Mouse (Mus musculus) embryonic fibroblast, embryonic 13.5 days (primary cell): Measurements from ENCODE around the gene Lrrc73.

Experiments used
- CTCF ChIP-seq: IDR thresholded peaks from 2 replicates; pipeline ENCODE4 v1.5.1; 2011; ENCODE audit warnings: mild to moderate bottlenecking, control low read depth, low read length, moderate library complexity, borderline replicate concordance; ENCODE audit not compliant: insufficient read depth
- POLR2A ChIP-seq: IDR thresholded peaks from 2 replicates; pipeline ENCODE4 v1.6.1; 2011; ENCODE audit warnings: low read depth, mild to moderate bottlenecking, control low read depth, low read length, moderate library complexity

DNA sequence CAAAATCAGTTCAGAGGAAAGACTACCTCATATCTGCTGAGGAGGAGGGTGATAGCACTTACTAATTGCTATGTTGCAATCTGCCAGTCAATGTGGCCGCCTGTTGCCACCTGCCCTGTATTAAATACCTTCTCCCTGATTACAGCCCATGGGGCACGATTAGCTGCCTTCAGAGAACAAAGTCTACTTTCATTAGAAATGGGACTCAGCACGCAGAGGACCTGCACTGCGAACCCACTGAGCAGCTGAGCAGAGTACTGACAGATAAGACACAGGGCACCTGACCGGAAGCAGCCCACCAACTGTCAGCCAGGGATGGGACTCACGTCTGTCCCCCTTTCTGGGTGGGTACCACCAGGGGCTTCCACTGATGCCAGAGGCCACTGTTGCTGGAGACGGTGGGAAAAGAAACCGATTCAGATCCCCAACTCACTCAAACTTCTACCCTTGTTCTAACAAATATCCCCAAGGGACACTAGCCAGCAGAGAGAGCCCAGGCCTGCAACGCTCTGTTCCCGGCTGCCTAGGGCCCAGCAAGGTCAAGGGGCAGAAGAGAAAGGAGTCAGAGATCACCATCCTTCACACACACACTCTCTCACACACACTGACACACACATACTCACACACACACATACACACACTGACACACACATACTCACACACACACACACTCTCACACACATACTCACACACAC is 14.8 kb downstream of the Lrrc73 start:
- TF ChIP-seq CTCF (no peak), POLR2A (no peak)
